Mouse (Mus musculus) ES-Bruce4 (cell line): Measurements from ENCODE around the gene Igflr1. TPM values are rescaled to one million over a fixed set of nuclear protein-coding genes. Genes with fewer than 3 reads are reported as not detected.

Experiments used
- H3K27ac ChIP-seq: 2 replicates; pipeline ENCODE4 v1.5.1; 2012; ENCODE audit warnings: low read length, inconsistent platforms; ENCODE audit not compliant: insufficient read depth
- H3K27me3 ChIP-seq: 2 replicates; pipeline ENCODE4 v1.6.1; 2012; ENCODE audit warnings: mild to moderate bottlenecking, low read length, inconsistent platforms; ENCODE audit not compliant: control insufficient read depth, poor library complexity, insufficient read depth, severe bottlenecking
- H3K36me3 ChIP-seq: 2 replicates; pipeline ENCODE4 v1.6.1; 2012; ENCODE audit warnings: inconsistent platforms, mild to moderate bottlenecking, low read length, moderate library complexity; ENCODE audit not compliant: control insufficient read depth, poor library complexity, insufficient read depth, severe bottlenecking
- H3K4me1 ChIP-seq: one replicate; pipeline ENCODE4 v1.8.1; 2011; ENCODE audit warnings: low read length; ENCODE audit not compliant: control insufficient read depth, insufficient read depth
- H3K4me3 ChIP-seq: 2 replicates; pipeline ENCODE4 v1.5.1; 2011; ENCODE audit warnings: low read depth, mild to moderate bottlenecking, low read length
- H3K9ac ChIP-seq: 2 replicates; pipeline ENCODE4 v1.6.1; 2012; ENCODE audit warnings: low read depth, mild to moderate bottlenecking, inconsistent platforms; ENCODE audit not compliant: poor library complexity, severe bottlenecking
- H3K9me3 ChIP-seq: replicated peaks from 2 replicates; pipeline ENCODE4 v1.6.1; 2012; ENCODE audit warnings: mild to moderate bottlenecking, low read length, inconsistent platforms; ENCODE audit not compliant: control insufficient read depth, poor library complexity, insufficient read depth, severe bottlenecking
- CTCF ChIP-seq: IDR thresholded peaks from one replicate; pipeline ENCODE4 v1.8.1; 2011; ENCODE audit warnings: low read depth, low read length
- EP300 ChIP-seq: IDR thresholded peaks from 2 replicates; pipeline ENCODE4 v1.6.1; 2011; ENCODE audit warnings: low read depth, low read length; ENCODE audit not compliant: insufficient read depth
- POLR2A ChIP-seq: IDR thresholded peaks from one replicate; pipeline ENCODE4 v1.8.1; 2011; ENCODE audit warnings: low read length; ENCODE audit not compliant: insufficient read depth
- polyA plus RNA-seq: library from polyadenylated mRNA; stranded (reverse); fragments of >200 nt; gene quantifications from 2 replicates; pipeline ENCODE4 v1.2.4, GENCODE M21; 2011; ENCODE audit warnings: low read depth; ENCODE audit not compliant: missing spikeins, insufficient read depth, insufficient read length

Igflr1 gene
- polyA plus RNA-seq, 1 experiment, result 0.72 TPM

DNA sequence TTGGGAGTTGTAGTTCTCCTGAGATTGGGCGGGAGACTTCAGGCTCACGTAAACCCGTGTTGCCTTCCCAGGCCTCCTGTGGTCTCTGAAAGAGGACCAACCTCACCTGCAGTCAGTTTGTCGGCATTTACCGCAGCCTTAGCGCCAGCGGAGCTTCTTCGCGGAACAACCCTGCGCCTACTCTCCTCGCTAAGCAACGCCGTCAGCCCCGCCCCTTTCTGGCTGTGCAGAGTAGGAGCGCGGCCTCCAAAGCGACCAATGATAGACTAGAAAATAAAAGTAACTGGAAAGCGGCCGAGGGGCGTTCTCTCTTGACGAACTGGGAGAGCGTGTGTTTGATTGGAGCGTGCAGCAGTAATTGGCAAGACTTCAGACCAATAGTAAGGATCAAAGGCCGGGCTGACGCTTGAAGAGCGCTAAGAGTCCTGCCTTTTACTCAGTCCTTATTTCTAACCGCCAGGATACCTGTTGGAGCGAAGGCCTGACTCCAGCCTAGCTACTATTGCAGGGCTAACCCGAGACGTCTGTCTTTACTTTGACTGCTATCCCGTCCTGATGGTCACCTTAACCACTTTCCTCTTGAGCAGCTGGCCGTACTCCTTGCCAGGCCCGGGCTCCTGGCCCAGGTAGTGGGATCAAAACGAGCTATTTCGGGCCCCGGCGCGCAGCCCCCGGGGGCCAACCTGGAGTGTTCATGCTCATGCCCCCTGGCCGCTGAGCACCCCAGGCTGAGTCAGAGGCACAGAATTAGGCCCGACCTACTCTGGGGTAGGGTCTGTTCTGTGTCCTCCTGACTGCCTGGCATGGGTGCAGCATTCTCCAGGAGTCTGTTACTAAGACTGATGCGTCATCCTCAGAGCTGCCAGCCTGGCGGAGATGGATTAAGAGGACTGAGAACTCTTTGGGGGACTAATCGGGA is 12.9 kb upstream of the Igflr1 start, which contains the start of the genes Hspb6 and Proser3:
Gene Hspb6, plus strand, starts transcription at position 77 of the 919 bp plus-strand sequence.
Gene Proser3, minus strand, starts transcription at position 198 of the 919 bp plus-strand sequence.
- TF ChIP-seq CTCF (no peak), POLR2A (peak; percentile 99)
- H3K36me3 ChIP-seq, result peaks cover 16% of the 10 kb centered on the region
- peak within 1 kb of the TSS; percentile 82 for H3K9ac ChIP-seq
- no peaks in the 10 kb centered on the region for H3K4me1 ChIP-seq
- peak within 1 kb of the TSS; percentile 94 for H3K4me3 ChIP-seq
- H3K27me3 ChIP-seq, result no peaks in the 10 kb centered on the region
- H3K27ac ChIP-seq, result peak within 1 kb of the TSS; percentile 90
- no peaks in the 10 kb centered on the region for H3K9me3 ChIP-seq

- Histone ChIP-seq H3K36me3 (peaks cover 16% of the 10 kb centered on the region), H3K4me1 (peaks cover 2% of the 10 kb centered on the region), H3K9me3 (no peaks in the 10 kb centered on the region), H3K27ac (no peak overlapping the region), H3K27me3 (no peaks in the 10 kb centered on the region), H3K4me3 (peak overlapping the region; percentile 84), H3K9ac (peak overlapping the region; percentile 82)
- no peak for TF ChIP-seq EP300
- no peak for TF ChIP-seq CTCF
- no peak for TF ChIP-seq POLR2A
These were observed 12.1 kb upstream of the Igflr1 start for GRCm38 (mm10) chr7:30553021-30553589.

DNA sequence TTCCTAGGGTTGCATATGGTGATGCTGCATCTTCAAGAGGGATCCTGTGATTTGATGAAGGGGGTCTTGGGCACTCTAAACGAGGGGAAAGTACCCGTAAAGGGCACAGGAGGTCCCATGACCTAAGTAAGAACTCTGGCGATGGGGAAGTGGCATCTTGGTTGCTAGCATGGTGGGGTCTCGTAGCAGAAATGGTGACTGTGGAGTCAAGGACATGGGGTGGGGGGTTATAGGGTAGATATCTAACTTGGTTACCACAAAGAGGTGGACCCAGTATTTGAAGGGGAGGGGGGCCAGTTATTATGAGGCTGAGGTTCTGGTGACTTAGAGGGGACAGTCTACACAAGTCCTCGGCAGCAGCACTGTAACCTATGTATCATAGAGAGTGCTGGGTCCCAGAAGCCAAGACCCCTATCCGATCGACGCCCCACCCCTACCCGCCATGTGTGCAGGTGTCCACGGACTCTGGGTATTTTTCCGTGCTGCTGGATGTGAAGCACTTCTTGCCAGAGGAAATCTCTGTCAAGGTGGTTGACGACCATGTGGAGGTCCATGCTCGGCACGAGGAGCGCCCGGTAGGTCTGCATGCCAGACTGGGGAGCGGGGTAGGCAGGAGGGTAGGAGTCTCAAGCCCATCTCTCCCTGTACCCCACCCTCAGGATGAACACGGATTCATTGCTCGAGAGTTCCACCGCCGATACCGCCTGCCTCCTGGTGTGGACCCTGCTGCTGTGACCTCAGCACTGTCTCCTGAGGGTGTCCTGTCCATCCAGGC is 11.2 kb upstream of the Igflr1 start:
- Histone ChIP-seq H3K9ac (peak overlapping the region; percentile 82; the same call in 1 of the 2 replicates), H3K27me3 (no peaks in the 10 kb centered on the region), H3K4me3 (no peak overlapping the region), H3K4me1 (peaks cover 3% of the 10 kb centered on the region), H3K36me3 (peaks cover 16% of the 10 kb centered on the region), H3K9me3 (no peaks in the 10 kb centered on the region), H3K27ac (no peak overlapping the region)
- no peak for TF ChIP-seq CTCF
- no peak for TF ChIP-seq EP300

DNA sequence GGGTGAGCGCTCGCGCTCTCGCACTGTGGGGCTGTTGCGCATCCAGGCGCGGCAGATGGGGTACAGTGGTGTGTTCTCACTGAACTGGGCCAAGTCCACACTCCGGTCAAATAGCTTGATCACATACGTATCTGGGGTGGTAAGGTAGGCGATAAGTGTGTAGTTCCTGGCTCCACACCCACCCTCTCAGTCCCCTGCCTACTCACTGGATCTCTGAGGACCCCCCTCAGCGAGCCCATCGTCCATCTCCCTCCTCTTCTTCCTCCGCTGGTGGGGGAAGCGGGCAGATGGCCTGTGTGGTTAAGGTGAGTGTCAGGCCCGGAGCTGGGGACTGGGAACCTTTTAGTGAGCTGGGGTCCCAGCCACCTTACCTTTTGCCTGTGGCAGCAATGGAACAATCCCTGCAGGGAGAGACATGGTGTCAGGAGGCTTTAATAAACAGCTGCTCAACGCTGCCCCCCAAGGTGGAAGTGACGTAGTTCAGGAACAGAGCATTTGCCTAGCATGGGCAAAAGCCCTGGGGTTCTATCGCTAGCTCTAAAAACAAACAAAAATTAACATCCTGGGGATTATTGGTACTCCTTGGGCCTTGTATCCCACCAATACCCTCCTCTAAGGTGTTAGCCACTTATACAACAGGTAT is 8.2 kb upstream of the Igflr1 start:
- no peaks in the 10 kb centered on the region for H3K27me3 ChIP-seq
- no peak overlapping the region for H3K9ac ChIP-seq
- H3K4me3 ChIP-seq, result no peak overlapping the region
- no peaks in the 10 kb centered on the region for H3K9me3 ChIP-seq
- no peak overlapping the region for H3K27ac ChIP-seq
- H3K4me1 ChIP-seq, result peaks cover 3% of the 10 kb centered on the region
- H3K36me3 ChIP-seq, result peaks cover 16% of the 10 kb centered on the region
- peak; percentile 14 for TF ChIP-seq CTCF
- no peak for TF ChIP-seq EP300
- TF ChIP-seq POLR2A, result no peak

DNA sequence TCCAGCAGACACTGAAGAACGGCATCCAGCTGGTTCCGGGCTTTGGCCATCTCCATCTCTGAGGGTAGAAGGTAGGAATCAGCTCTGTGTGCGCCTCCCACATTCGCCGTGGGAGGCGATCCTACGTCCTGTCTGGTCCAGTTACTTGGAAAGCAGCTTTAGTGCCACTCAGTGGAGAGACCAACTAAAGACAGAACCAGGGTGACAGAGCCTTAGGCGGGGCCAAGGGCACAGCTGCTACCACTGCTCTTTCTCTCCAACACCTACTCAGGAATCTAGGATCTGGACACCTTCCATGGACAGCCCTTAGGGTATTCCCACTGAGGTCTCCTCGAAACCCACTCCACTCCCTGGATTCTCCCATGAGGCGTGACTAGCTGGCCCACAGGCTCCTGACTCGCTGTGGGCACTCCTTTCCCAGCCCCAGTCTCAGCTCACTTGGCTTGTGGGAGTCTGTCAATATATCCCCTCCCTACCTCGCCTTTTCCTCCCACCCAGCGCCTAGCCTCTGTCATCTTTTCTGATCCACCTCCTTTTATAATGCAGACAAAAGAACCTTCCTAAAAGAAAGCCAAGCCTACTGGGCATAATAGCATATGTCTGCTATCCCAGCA is 7.2 kb upstream of the Igflr1 start:
- peaks cover 3% of the 10 kb centered on the region for H3K4me1 ChIP-seq
- no peak overlapping the region for H3K27ac ChIP-seq
- H3K9me3 ChIP-seq, result no peaks in the 10 kb centered on the region
- H3K36me3 ChIP-seq, result peaks cover 16% of the 10 kb centered on the region
- no peak overlapping the region for H3K4me3 ChIP-seq
- H3K27me3 ChIP-seq, result no peaks in the 10 kb centered on the region
- H3K9ac ChIP-seq, result 0 out of 2 replicates have a peak overlapping the region, but pooled peaks have one; percentile 74
- TF ChIP-seq POLR2A, result no peak
- no peak for TF ChIP-seq CTCF
- TF ChIP-seq EP300, result no peak
